Mouse (Mus musculus) bone marrow, adult 2 months (tissue): ENCODE measurements around the gene Map4k4.

Experiments used
- CTCF ChIP-seq: fragments of 200-500 bp; IDR thresholded peaks from 2 replicates; pipeline ENCODE4 v1.5.1; 2011; ENCODE audit warnings: low read length, control low read depth; ENCODE audit not compliant: control insufficient read depth, insufficient read depth
- POLR2A ChIP-seq: fragments of 200-500 bp; IDR thresholded peaks from 2 replicates; pipeline ENCODE4 v1.6.1; 2011; ENCODE audit warnings: low read depth, mild to moderate bottlenecking, control low read depth, low read length, borderline replicate concordance; ENCODE audit not compliant: control insufficient read depth

DNA sequence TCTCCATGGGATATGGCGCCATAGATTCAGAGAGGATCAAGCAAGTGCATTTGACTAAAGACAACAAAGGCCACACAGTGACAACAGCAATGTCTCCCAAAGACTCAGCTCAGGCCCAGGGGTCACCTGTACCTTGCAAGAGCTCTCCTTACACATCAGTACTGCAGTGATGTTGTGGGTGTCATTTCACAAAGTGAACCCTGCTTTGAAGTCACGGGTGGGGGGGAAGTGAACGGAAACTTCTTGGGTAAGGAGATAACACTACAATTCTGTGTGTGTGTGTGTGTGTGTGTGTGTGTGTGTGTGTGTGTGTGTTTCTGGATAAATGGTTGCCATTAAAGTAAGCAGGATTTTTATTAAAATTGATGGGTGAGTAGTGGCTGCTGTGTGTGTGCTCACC lies 53.9 kb downstream of the Map4k4 start:
- TF ChIP-seq CTCF (no peak), POLR2A (no peak)
